Mouse (Mus musculus): Measurements from ENCODE around the gene Slc6a16.

The Slc6a16 gene

DNA sequence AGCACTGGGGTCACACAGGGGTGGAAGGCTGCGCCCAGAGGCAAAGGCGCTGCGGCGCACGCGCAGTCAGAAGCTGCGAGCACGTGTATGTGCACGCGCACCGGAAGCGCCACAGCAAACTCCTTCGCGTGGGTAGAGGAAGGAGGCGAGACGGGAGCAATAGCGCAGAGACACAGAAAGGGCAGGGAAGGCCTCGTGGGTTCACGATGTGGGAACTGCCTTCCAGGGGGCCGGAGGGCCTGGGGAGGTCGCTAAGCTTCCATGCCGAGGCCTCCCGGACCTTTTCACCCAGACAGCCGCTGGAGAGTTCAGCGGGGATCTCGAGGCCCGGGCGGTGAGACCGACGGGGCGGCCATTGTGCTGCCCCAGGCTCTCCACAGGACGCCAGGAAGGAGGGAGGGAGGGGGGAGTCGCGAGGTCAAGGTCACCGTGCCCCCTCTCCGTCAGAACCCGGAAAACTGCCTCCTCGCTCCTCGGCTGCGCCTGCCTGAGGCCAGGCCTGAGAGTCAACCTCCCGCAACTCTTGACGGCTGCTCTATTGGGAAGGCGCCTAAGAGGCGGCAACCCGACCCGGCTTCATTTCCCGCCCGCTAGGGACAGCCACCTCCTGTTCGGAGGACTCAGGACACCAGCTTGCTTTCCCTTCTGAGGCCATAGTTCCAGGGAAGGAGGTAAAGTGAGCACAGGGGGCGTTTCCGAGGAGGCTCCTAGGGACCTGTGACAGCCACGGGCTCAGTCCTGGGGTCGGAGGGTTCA, at the start of gene Slc6a16:
Gene Slc6a16 (plus strand): TSS at position 453 of the 756 bp plus-strand sequence.
- no peak for DNase-seq (ENCODE audit: low spot score)

DNA sequence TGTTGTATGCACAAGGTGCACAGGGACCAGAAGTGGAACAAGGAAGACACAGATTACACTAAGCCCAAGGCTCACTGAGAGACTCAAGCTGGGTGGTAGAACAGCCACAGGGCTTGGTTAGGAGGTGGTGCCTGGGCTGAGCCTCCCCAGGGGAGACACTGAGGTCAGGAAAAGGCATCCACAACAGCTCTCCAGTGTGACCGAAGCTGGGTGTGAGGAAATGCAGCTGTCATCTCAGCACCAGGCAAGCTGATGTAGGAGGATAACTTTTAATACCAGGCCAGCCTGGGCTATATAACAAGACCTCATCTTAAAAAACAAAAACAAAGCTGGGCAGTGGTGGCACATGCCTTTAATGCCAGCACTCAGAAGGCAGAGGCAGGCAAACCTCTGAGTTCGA, 49.7 kb upstream of the Slc6a16 start:
- no peak for DNase-seq (ENCODE audit: low spot score)

GRCm38 (mm10) chr7:45191803-45192363, 49.0 kb upstream of the Slc6a16 start:
- peak; percentile 54 for DNase-seq (ENCODE audit: low spot score)

- DNase-seq (ENCODE audit: low spot score), result no peak
Measured at GRCm38 (mm10) chr7:45192585-45193310, 48.1 kb upstream of the Slc6a16 start.

DNA sequence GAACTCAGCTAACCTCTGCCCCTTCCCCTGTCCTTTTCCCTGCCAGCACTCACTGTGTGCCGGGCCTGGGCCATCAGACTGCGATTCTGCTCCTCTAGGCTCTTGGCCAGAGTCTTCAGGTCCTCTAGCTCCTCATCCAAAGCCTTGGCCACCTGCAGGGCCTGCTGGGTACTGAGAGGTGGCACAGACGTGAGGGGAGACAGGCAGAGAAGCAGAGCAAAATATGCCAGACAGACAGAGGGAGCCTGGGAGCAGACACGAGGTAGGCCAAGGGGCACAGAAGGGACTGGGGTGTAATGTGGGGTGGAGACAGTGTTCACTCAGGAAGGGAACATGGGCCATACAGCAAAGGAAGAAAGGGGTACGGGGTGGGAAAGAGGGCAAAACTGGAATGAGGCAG, 47.5 kb upstream of the Slc6a16 start:
- no peak for DNase-seq (ENCODE audit: low spot score)

- no peak for DNase-seq (ENCODE audit: low spot score)
Measured at GRCm38 (mm10) chr7:45193871-45194785, 46.8 kb upstream of the Slc6a16 start.

DNA sequence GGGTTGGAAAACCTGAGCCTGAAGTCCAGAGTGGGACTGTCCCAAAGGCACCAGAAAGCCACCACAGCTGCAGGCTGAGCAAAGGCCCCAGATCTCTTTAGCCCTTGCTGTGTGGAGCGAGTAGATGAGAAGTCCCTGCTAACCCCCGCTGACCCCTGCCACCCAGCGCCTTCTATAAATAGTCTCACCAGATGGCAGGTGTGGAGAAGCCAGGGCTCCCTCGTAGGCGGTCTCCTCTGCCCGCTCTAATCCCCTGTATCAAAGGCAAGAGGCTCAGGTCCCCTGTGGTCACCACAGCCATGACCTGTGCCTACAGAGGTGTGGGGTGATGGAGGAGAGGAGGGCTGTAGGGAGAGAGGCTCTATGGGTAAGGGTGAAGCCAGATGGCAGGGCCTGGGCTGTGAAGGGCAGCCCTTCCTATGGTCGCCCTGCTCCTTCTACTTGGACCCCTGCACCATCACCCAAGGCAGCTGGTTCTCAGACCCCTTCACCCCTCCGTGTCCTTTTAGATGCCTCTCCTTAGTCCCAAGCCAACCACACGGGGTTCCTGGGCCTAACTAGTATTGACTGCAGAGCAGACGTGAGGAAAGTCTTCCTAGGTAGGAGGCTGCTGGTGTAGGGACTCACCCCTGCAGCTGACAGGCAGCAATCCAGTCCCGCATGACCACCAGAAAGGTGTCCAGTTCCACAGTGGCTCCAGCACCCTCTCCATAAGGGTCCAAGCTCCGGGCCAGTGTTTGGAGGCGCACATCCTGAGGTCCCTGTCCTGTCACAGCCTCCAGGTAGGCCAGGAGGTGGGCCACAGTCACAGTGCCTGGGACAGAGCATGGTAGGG, 45.3 kb upstream of the Slc6a16 start:
- no peak for DNase-seq (ENCODE audit: low spot score)

- no peak for DNase-seq (ENCODE audit: low spot score)
Measured at GRCm38 (mm10) chr7:45196176-45196535, 44.7 kb upstream of the Slc6a16 start.

- DNase-seq (ENCODE audit: low spot score), result peak; percentile 57
Measured at GRCm38 (mm10) chr7:45196994-45197393, 43.9 kb upstream of the Slc6a16 start.

- peak; percentile 85 for DNase-seq (ENCODE audit: low spot score)
Measured at GRCm38 (mm10) chr7:45198435-45198834, 42.5 kb upstream of the Slc6a16 start.

DNA sequence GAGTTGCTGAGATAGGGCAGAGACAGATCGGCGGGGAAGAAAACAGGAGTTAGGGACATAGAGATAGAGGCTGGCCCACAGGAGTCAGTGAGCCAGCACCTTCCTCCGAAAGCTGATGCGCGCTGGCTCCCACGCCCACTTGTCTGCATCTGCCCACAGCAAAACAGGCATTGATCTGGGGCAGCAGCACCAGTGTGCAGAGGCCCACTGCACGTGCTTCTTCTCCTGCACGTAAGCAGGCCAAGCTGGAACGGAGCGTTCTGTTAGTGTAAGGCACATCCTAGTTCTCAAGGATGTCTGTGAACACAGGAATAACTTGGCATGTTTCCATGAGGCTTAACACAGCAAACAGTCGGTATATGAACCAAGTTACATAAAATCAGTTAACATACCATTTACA, 41.9 kb upstream of the Slc6a16 start:
- no peak for DNase-seq (ENCODE audit: low spot score)

DNA sequence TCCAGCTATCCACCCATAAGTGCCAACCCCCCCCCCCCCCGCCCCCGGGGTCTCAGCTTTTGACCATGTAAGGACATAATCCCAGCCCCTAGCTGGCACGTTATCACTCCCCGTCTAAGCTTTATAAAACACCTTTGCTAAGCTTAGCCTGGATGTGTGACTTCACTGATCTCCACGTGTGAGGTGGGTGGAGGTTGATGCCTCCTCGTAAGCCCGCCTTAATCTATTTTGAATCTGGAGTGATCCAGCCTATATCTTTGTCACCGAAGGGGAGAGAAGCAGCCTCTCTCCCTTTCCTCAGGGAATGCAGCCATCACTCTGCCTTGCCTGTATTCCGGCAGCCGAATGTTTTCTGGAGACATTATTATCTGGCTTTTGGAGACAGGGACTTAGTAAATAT, 38.2 kb upstream of the Slc6a16 start:
- no peak for DNase-seq (ENCODE audit: low spot score)

- no peak for DNase-seq (ENCODE audit: low spot score)
Measured at GRCm38 (mm10) chr7:45204380-45205143, 36.3 kb upstream of the Slc6a16 start, which contains the start of gene Ccdc155. Gene Ccdc155, minus strand, starts transcription at chr7:45204892.

DNA sequence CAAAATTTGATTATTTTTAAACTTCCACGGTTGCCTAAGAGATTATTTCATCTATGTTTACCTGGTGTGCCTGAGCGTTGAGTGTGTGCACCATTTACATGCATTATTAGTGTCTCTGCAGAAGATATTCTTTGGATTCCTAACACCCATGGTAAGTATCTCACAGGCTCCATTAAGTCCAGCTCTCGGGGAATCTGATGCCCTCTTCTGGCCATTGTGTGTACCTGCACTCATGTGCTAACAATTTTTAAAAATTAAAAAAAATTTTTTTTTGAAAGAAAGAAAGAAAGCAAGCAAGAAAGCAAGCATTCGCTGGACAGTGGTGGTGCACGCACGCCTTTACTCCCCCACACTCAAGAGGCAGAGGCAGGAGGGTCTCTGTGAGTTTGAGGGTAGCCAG, 32.6 kb upstream of the Slc6a16 start:
- DNase-seq (ENCODE audit: low spot score), result no peak

DNA sequence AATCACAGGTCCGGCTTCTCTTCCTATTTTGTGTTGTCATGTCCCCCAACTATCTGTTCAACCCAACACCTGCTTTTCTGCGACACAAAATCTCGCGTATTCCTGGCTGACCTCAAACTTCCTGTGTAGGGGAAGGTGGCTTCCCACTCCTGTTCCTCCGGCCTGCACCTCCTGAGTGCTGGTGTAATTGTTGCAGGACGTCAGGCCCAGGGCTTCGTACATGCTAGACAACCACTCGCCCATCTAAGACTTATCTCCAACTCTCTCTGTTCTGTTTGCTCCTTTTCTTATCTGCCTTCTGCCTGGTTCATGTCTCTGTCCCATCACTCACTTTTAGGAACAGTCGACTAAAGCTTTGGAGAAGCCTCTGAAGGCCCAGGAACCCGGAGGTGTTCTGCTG, 29.8 kb upstream of the Slc6a16 start:
- DNase-seq (ENCODE audit: low spot score), result no peak

DNA sequence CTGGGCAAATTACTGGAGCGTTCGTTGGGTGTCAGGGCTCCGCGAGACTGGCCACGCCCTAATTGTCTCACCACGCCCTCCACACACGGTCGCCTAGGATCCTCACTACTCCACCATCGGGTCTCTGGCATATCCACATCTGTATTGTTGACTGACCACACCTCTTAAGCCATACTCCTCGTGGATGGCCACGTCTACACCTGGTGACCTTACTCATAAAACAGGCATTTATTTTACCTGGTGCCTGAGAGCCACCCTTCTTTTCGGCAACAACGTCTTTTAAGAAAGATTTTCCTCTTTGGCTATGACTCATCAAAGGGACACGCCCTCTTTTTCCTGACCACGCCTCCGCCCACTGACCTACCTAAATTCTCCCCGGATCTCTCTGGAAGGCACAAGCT, 29.0 kb upstream of the Slc6a16 start, which contains the start of gene Dkkl1:
Gene Dkkl1 (minus strand): TSS at position 297 of the 401 bp plus-strand sequence.
- DNase-seq (ENCODE audit: low spot score), result no peak

- peak; percentile 19 for DNase-seq (ENCODE audit: low spot score)
Measured at GRCm38 (mm10) chr7:45212356-45212755, 28.5 kb upstream of the Slc6a16 start.

- peak; percentile 49 for DNase-seq (ENCODE audit: low spot score)
Measured at GRCm38 (mm10) chr7:45213708-45214107, 27.2 kb upstream of the Slc6a16 start.

GRCm38 (mm10) chr7:45215673-45216441, 25.0 kb upstream of the Slc6a16 start, which contains the start of gene Tead2:
Gene Tead2, plus strand, starts transcription at chr7:45215753.
- DNase-seq (ENCODE audit: low spot score), result peak; percentile 64

Measured in MN1 (cell line).